Mouse (Mus musculus) urinary bladder, postnatal 10 days (tissue): Measurements from ENCODE around the gene Nmrk1.
A peak's percentile ranks its signal among the peaks of the same experiment; 100 is the strongest.
"Not testable (repeated sequence)": the region's sequence is repeated elsewhere in the genome, so short reads cannot be mapped to it uniquely, and the experiment has no call there.

Experiments used
- DNase-seq: peaks from one replicate; pipeline ENCODE4 v3.0.0; 2022; ENCODE audit warnings: low spot score

Gene Nmrk1

GRCm38 (mm10) chr19:18631644-18632219 is at the start of gene Nmrk1, which contains the start of gene Ostf1:
TSS of gene Nmrk1 (plus strand) at chr19:18631950.
TSS of gene Ostf1 (minus strand) at chr19:18631823.
- peak; percentile 91 for DNase-seq

GRCm38 (mm10) chr19:18582226-18582625 is 49.5 kb upstream of the Nmrk1 start:
- DNase-seq: no peak

DNA sequence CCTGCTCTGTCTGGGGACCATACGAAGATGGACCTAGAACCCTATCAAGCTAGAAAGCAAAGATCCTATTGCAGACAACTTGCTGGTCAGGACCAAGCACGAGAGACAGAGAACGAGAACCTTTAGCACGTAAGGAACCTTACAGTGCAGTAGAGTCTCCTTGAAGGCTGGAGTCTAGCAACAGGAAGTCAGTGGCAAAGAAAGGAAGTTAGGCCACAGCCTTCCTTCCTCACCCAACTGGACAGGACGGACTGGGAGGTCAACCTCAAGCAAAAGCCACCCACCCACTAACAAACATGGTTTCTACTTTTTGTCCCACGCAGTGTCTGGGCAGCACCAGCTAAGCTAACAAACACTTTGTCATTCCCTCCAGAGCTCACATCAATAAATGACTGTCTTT is 48.9 kb upstream of the Nmrk1 start:
- no peak for DNase-seq

DNA sequence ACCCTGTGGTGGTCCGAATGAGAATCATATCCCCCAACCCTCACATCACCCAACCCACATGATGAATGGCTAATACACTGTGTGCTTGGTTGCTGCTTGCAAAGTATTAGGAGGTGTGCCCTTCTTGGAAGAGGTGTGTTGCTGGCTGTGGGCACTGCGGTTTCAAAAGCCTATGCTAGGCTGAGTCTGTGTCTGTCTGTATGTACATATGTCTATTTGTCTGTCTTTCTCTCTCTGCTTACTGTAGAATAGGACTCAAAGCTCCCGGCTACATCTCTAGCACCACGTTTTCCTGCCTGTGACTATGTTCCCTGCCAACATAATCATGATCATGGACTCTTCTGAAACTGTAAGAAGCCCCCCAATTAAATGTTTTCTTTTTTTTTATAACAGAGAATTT is 48.0 kb upstream of the Nmrk1 start:
- no peak for DNase-seq

DNA sequence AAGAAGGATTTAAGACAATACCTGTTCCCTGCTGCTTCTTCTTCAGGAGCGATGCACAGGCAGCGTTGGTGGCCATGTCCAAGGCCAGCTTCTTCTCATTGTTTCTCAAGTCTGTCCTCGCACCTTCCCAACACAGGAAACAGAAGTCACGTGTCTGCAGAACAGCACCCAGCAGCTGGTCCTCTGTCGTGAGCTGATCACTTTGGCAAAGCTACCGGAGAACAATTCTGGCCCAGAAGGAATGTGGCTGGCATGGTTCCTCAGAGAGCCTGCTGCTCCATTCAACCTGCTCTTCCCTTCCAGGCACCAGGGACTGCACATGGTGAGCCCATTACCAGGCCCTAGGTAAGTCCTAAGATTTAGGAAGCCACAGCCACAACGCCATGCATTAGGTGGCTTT is 47.1 kb upstream of the Nmrk1 start:
- DNase-seq: no peak

DNA sequence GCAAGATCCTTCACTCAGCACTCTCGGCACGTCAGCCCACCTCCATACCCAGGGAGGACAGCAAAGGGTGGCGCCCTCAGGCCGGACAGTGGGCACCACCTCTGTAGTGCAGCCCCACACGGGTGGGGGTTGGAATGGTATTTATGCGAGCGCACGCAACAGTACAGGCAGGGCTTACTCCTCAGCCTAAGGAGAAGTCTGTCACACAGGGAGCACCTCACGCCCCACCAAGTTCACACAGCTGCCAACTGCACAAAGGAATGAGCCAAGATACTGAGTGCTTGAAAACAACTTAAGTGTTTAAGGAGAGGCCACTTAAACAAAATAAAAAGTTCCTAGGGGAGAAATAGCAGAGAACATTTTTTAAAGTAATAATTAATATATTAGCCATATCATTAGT is 44.6 kb upstream of the Nmrk1 start:
- DNase-seq: no peak

- DNase-seq: no peak
Observed at GRCm38 (mm10) chr19:18588243-18588642, 43.5 kb upstream of the Nmrk1 start.

DNA sequence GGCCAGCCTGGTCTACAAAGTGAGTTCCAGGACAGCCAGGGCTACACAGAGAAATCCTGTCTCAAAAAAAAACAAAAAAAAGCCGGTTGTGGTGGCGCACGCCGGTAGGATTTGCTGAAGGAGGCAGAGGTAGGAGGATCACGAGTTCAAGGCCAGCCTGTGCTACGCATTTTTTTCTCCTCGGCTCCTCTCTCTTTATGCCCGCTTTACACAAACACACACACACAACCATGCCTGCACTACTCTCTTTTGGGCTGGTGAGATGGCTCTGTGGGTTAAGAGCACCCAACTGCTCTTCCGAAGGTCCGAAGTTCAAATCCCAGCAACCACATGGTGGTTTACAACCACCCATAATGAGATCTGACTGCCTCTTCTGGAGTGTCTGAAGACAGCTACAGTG is 42.9 kb upstream of the Nmrk1 start:
- not testable (repeated sequence) for DNase-seq

- DNase-seq: no peak
Observed at GRCm38 (mm10) chr19:18589276-18589675, 42.5 kb upstream of the Nmrk1 start.

DNA sequence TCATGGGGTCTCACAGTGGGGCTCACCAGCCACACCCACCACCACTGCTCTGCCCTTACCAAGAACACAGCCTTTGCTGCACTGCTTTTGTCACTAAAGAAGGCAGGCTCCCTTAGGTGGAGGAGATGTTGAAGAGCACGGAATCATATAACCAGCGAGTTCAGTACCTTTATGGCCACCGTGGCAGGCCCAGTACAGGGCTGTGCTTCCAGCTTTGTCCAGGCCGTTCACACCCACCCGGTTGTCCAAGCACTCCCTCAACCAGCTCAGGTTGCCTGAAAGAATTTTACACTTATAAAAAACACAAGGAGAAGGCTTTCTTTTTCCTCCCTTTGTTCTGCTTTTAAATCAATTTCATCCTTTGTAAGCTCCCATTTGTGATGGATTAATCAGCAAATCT is 41.5 kb upstream of the Nmrk1 start:
- DNase-seq: no peak

- no peak for DNase-seq
Observed at GRCm38 (mm10) chr19:18590942-18591354, 40.8 kb upstream of the Nmrk1 start.

DNA sequence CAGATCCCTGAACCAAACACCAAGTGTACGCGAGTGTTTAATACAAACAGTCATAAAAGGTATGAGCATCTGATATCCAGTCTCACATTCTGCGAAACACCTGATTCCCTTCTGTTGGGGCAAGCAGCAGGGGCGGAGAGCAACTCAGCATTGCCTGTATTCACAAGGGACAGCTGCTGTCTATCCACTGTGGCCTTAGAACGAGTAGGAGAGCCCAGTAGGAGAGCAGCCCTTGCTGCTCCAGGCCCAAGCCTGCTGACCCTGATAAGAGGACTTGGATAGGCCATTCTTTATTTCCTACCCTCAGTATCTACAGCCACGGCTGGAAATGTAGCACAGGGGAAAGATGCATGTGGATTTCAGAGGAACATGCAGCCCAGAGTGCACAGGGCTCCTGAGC is 38.8 kb upstream of the Nmrk1 start:
- no peak for DNase-seq

- DNase-seq: no peak
Observed at GRCm38 (mm10) chr19:18593722-18594121, 38.0 kb upstream of the Nmrk1 start.

GRCm38 (mm10) chr19:18596876-18597275 is 34.9 kb upstream of the Nmrk1 start:
- DNase-seq: no peak

GRCm38 (mm10) chr19:18597772-18598171 is 34.0 kb upstream of the Nmrk1 start:
- DNase-seq: no peak

- DNase-seq: no peak
Observed at GRCm38 (mm10) chr19:18598265-18598926, 33.4 kb upstream of the Nmrk1 start.

GRCm38 (mm10) chr19:18599051-18599450 is 32.7 kb upstream of the Nmrk1 start:
- no peak for DNase-seq

- no peak for DNase-seq
Observed at GRCm38 (mm10) chr19:18599650-18600049, 32.1 kb upstream of the Nmrk1 start.

DNA sequence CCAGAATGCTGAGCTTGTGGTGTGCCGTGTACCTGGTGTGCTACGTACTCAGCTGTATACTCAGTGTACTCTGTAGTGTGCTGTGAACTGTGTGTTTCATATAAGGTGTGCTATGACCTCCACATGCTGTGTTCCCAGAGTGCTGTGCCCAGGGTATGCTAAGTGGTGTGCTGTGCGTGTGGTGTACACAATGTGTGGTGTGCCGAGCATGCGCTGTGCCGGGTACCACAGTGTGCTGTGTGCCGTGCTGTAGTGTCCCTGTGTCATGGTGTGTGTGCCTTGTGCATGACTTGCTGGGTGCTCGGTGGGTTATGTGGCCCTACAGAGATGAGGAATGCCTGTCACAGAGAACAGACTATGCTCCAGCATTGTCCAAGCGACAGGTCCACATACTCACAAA is 31.1 kb upstream of the Nmrk1 start:
- no peak for DNase-seq

DNA sequence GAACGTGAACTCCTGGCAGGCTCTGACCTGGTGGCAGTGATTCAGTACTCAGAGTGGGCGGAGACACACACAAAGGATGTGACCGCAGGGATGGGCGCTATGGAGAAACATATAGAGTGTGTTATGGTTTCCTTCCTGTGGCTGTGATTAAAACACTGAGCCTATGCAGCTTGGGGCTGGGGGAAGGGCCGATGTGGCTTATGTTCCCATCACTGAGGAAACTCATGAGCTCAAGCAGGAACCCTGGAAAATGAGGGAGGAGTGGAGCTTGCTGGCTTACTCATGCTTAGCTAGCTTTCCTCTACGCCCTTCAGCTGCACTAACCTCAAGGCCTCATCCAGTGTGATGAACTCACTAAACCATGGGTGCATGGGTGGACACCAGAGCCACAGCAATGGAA is 28.7 kb upstream of the Nmrk1 start:
- no peak for DNase-seq

- DNase-seq: no peak
Observed at GRCm38 (mm10) chr19:18607907-18608306, 23.8 kb upstream of the Nmrk1 start.

DNA sequence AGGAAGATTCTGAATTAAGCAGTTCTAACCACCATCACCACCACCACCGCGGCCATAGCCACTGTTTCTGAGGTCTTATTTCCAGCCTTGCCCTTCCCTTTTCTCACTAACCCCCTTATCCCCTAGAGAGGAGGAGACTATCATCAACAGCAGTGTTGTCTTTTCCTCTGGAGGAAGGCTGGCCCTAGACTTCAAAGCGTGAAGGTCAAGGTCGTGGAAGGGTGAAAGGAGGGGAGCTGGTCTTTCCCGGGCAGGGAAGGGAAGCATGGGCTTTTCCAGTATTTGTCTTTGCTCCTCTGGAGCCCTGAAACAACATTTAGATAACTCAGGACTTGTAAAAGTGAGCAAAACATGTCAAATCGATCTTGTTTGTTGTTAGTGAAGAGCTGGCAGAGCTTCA is 22.8 kb upstream of the Nmrk1 start:
- DNase-seq: no peak

GRCm38 (mm10) chr19:18614337-18614736 is 17.4 kb upstream of the Nmrk1 start:
- DNase-seq: no peak

DNA sequence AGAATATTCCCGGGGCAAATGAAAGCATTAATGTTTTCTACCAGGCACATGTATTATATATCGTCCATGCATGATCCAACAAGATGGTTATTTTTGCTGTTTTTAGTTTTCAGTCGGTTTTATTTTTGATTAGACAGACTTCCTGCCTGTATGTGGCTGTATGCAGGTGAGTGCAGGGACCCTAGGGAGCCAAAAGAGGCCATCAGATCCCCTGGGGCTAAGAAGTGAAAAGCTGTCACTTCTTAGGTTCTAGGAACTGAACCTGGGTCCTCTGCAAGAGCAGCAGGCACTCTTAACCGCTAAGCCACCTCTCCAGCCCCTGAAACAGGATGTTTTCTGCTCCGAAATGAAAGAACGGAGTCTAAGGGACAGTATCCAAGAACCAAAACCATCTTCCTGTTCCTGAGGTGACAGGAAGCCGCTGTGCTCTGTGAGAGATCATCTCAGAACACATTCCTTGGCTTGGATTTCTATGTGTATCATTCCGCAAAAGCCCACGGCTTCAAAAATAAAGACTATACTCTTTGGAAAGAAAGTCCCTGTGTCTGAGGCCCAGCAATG is 16.0 kb upstream of the Nmrk1 start:
- DNase-seq: no peak
